Mouse (Mus musculus): ENCODE data around the gene Tchh. TPM values are rescaled to one million over a fixed set of nuclear protein-coding genes. Genes with fewer than 3 reads are reported as not detected.

The Tchh gene
- polyA plus RNA-seq, 1 experiment from 2014 or later: 0.65 TPM

GRCm38 (mm10) chr3:93497131-93497530 lies 55.0 kb downstream of the Tchh start:
- ATAC-seq (ENCODE audit: insufficient number of reproducible peaks, insufficient read depth, low FRiP score, low TSS enrichment): no peak
- 83% methylated on average over 3 of the region's 3 CpGs for WGBS
- Histone ChIP-seq H3K27ac (no peak overlapping the region), H3K27me3 (no peaks in the 10 kb centered on the region), H3K4me2 (replicated peaks) (no peak overlapping the region), H3K4me1 (no peaks in the 10 kb centered on the region), H3K36me3 (no peaks in the 10 kb centered on the region), H3K4me3 (no peak overlapping the region), H3K9ac (no peak overlapping the region), H3K9me3 (no peaks in the 10 kb centered on the region)

Small RNAs within 50 kb of the gene (microRNA-seq; reads per million reads assigned to microRNA genes)
- not detected for gene Gm22752

Other genes with a start within 250 kb of the Tchh start
- not detected in 2 replicates for gene Flg2, start 245.1 kb upstream of the Tchh start, polyA plus RNA-seq (2016; fragmentation: Nextera tagmentation; extraction: Ambion mirVana)
- gene Flg, start 168.8 kb upstream of the Tchh start, polyA plus RNA-seq (2016; fragmentation: Nextera tagmentation; extraction: Ambion mirVana): not detected in 2 replicates
- gene Hrnr, start 122.6 kb upstream of the Tchh start, polyA plus RNA-seq (2016; fragmentation: Nextera tagmentation; extraction: Ambion mirVana): not detected in 2 replicates
- not detected in 2 replicates for gene Rptn, start 48.6 kb upstream of the Tchh start, polyA plus RNA-seq (2016; fragmentation: Nextera tagmentation; extraction: Ambion mirVana)
- gene Tchhl1, start 26.4 kb downstream of the Tchh start, polyA plus RNA-seq (2016; fragmentation: Nextera tagmentation; extraction: Ambion mirVana): not detected in 2 replicates
- gene S100a11, start 78.2 kb downstream of the Tchh start, polyA plus RNA-seq (2016; fragmentation: Nextera tagmentation; extraction: Ambion mirVana): 833 and 880 TPM in 2 replicates
- 379 and 392 TPM in 2 replicates for gene S100a10, start 112.8 kb downstream of the Tchh start, polyA plus RNA-seq (2016; fragmentation: Nextera tagmentation; extraction: Ambion mirVana)
- not detected in 2 replicates for gene Tdpoz2, start 210.4 kb downstream of the Tchh start, polyA plus RNA-seq (2016; fragmentation: Nextera tagmentation; extraction: Ambion mirVana)
- gene Tdpoz1, start 234.0 kb downstream of the Tchh start, polyA plus RNA-seq (2016; fragmentation: Nextera tagmentation; extraction: Ambion mirVana): not detected in 2 replicates

All from embryonic facial prominence, embryonic 12.5 days (tissue).